Mouse (Mus musculus): Measurements from ENCODE around the gene Efemp2.

DNA sequence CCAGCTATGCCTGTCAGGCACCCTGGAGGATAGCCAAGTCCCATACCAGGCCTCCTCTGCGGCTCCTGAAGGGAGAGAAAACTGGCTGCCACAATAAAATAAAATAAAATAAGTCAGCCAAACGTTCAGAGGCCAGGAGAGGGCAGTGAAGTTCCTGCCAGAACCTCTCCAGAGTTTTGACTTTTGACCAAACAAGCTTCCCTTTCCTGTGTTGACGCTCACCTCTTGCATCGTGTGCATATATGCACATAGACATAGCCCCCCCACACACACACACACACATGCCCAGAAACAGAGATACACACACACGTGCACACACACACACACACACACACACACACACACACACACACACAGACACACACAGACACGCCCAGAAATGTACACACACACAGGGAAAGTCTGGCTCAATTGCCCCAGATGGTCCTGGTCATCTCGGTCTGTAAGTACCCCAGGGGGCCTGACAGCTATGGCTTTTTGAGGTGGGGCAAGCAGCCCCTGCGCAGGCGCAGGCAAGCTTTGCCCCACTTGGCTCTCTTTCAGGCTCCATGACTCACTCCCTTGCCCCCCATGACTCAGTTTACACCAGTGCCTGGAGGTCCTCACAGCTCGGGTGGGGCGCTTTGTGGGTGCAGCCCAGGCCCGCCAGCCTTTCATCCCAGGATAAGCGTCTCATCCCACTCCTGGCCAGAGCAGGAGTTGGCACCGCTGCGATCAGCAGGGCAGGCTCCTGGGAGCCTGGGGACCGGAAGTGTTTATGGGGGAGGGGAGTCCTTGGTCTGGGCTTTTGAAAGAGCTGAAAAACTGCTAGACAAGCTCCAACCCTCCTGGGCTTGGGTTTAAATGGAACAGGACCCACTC is 40.5 kb upstream of the Efemp2 start:
- no peak for TF ChIP-seq CTCF (IDR thresholded peaks at IDR 0.05; ENCODE audit: borderline replicate concordance, insufficient read depth, low read length)
- peak; percentile 36; the same call in 1 of the 2 replicates for TF ChIP-seq POLR2A (IDR thresholded peaks at IDR 0.05; ENCODE audit: low read depth, low read length)

All from embryonic fibroblast, embryonic 13.5 days (primary cell).